Mouse (Mus musculus): ENCODE data around the gene Rgmb. TPM values are rescaled to one million over a fixed set of nuclear protein-coding genes. Genes with fewer than 3 reads are reported as not detected.
A peak's percentile ranks its signal among the peaks of the same experiment; 100 is the strongest.

Gene Rgmb
- polyA plus RNA-seq, 1 experiment = 13.8 TPM

- H3ac ChIP-seq (ENCODE audit: control insufficient read depth, insufficient read length) = no peak overlapping the region
- peaks cover 10% of the 10 kb centered on the region for H3K36me3 ChIP-seq (ENCODE audit: control insufficient read depth, insufficient read depth)
- TF ChIP-seq TCF12 (IDR thresholded peaks at IDR 0.05; ENCODE audit: insufficient read depth, poor library complexity, severe bottlenecking) (no peak), SRF (IDR thresholded peaks at IDR 0.05; ENCODE audit: control insufficient read depth, insufficient read length, low read depth) (no peak), POLR2A (IDR thresholded peaks at IDR 0.05; ENCODE audit: insufficient read length, low read depth) (no peak), E2F4 (IDR thresholded peaks at IDR 0.05; ENCODE audit: insufficient read depth) (no peak), TCF3 (IDR thresholded peaks at IDR 0.05; ENCODE audit: insufficient read length, low read depth) (no peak), REST (IDR thresholded peaks at IDR 0.05; ENCODE audit: insufficient read depth, insufficient read length) (no peak), MYOD1 (IDR thresholded peaks at IDR 0.05; ENCODE audit: control insufficient read depth in 1 of 3, insufficient read length in 2 of 3, low read depth in 2 of 3) (no peak), POLR2AphosphoS2 (IDR thresholded peaks at IDR 0.05; ENCODE audit: insufficient read length, low read depth) (no peak), MYOG (IDR thresholded peaks at IDR 0.05; ENCODE audit: control insufficient read depth in 1 of 3, insufficient read depth in 1 of 3, insufficient read length in 2 of 3, low read depth in 2 of 3) (no peak), CEBPB (IDR thresholded peaks at IDR 0.05; ENCODE audit: insufficient read depth, poor library complexity, severe bottlenecking) (no peak), MAX (IDR thresholded peaks at IDR 0.05; ENCODE audit: low read depth) (no peak), USF1 (IDR thresholded peaks at IDR 0.05; ENCODE audit: low read depth) (no peak)
- no peak overlapping the region for H3K4me2 ChIP-seq (ENCODE audit: low read depth)
- no peaks in the 10 kb centered on the region for H3K27me3 ChIP-seq (ENCODE audit: control insufficient read depth, insufficient read depth, insufficient read length)
- no peak overlapping the region for H3K4me3 ChIP-seq
- peaks cover 98% of the 10 kb centered on the region for H3K79me2 ChIP-seq (ENCODE audit: control insufficient read depth, insufficient read depth)
These were observed 15.4 kb downstream of the Rgmb start for GRCm38 (mm10) chr17:15815312-15816018.

- Histone ChIP-seq H3K36me3 (ENCODE audit: control insufficient read depth, insufficient read depth) (peaks cover 5% of the 10 kb centered on the region), H3K4me3 (no peak overlapping the region), H3K27me3 (ENCODE audit: control insufficient read depth, insufficient read depth, insufficient read length) (no peaks in the 10 kb centered on the region), H3ac (ENCODE audit: control insufficient read depth, insufficient read length) (no peak overlapping the region), H3K4me2 (ENCODE audit: low read depth) (no peak overlapping the region), H3K79me2 (ENCODE audit: control insufficient read depth, insufficient read depth) (peaks cover 98% of the 10 kb centered on the region)
- no peak for TF ChIP-seq MYOG (IDR thresholded peaks at IDR 0.05; ENCODE audit: control insufficient read depth in 1 of 3, insufficient read depth in 1 of 3, insufficient read length in 2 of 3, low read depth in 2 of 3)
- TF ChIP-seq MAX (IDR thresholded peaks at IDR 0.05; ENCODE audit: low read depth) = no peak
- TF ChIP-seq REST (IDR thresholded peaks at IDR 0.05; ENCODE audit: insufficient read depth, insufficient read length) = no peak
- TF ChIP-seq MYOD1 (IDR thresholded peaks at IDR 0.05; ENCODE audit: control insufficient read depth in 1 of 3, insufficient read length in 2 of 3, low read depth in 2 of 3) = no peak
- TF ChIP-seq POLR2AphosphoS2 (IDR thresholded peaks at IDR 0.05; ENCODE audit: insufficient read length, low read depth) = no peak
- TF ChIP-seq TCF12 (IDR thresholded peaks at IDR 0.05; ENCODE audit: insufficient read depth, poor library complexity, severe bottlenecking) = no peak
- TF ChIP-seq E2F4 (IDR thresholded peaks at IDR 0.05; ENCODE audit: insufficient read depth) = no peak
- TF ChIP-seq POLR2A (IDR thresholded peaks at IDR 0.05; ENCODE audit: insufficient read length, low read depth) = no peak
- TF ChIP-seq USF1 (IDR thresholded peaks at IDR 0.05; ENCODE audit: low read depth) = no peak
- TF ChIP-seq CEBPB (IDR thresholded peaks at IDR 0.05; ENCODE audit: insufficient read depth, poor library complexity, severe bottlenecking) = no peak
- no peak for TF ChIP-seq SRF (IDR thresholded peaks at IDR 0.05; ENCODE audit: control insufficient read depth, insufficient read length, low read depth)
- no peak for TF ChIP-seq TCF3 (IDR thresholded peaks at IDR 0.05; ENCODE audit: insufficient read length, low read depth)
These were observed 17.1 kb downstream of the Rgmb start for GRCm38 (mm10) chr17:15813658-15814212.

DNA sequence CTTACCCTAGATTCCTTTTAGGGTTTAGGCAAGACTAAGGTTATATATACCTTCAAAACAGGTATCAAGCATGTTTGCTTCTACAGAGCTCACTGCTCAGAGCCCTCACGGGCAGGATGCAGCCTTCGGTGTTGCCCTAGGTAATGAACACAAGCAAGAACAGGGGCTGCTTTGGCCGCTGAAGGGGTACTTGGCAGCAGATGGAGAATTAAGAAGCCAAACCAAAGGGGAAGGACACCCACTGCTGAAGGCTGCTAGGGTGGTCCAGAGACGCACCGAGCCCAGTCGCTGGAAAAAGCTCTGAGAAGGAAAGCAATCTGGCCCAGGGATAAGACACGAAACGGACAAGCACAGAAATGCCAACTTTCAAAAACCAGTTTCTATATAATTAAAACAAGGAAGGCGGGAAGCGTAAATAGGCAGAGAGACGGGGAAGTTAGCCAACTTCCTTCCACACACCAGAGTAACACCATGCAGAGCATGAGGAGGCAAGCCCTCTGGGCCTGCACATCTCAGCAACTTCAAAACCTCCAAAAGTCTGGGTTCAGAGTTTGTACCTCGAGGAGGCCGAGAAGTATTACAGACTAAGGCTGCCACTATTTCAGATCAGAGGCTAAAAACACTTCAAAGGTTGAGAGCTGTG lies 18.6 kb downstream of the Rgmb start:
- Histone ChIP-seq H3K79me2 (ENCODE audit: control insufficient read depth, insufficient read depth) (peaks cover 98% of the 10 kb centered on the region), H3ac (ENCODE audit: control insufficient read depth, insufficient read length) (no peak overlapping the region), H3K27me3 (ENCODE audit: control insufficient read depth, insufficient read depth, insufficient read length) (no peaks in the 10 kb centered on the region), H3K36me3 (ENCODE audit: control insufficient read depth, insufficient read depth) (peaks cover 5% of the 10 kb centered on the region), H3K4me3 (no peak overlapping the region), H3K4me2 (ENCODE audit: low read depth) (no peak overlapping the region)
- TF ChIP-seq POLR2A (IDR thresholded peaks at IDR 0.05; ENCODE audit: insufficient read length, low read depth) (no peak), USF1 (IDR thresholded peaks at IDR 0.05; ENCODE audit: low read depth) (no peak), CEBPB (IDR thresholded peaks at IDR 0.05; ENCODE audit: insufficient read depth, poor library complexity, severe bottlenecking) (no peak), REST (IDR thresholded peaks at IDR 0.05; ENCODE audit: insufficient read depth, insufficient read length) (no peak), MAX (IDR thresholded peaks at IDR 0.05; ENCODE audit: low read depth) (no peak), TCF12 (IDR thresholded peaks at IDR 0.05; ENCODE audit: insufficient read depth, poor library complexity, severe bottlenecking) (no peak), SRF (IDR thresholded peaks at IDR 0.05; ENCODE audit: control insufficient read depth, insufficient read length, low read depth) (no peak), MYOG (IDR thresholded peaks at IDR 0.05; ENCODE audit: control insufficient read depth in 1 of 3, insufficient read depth in 1 of 3, insufficient read length in 2 of 3, low read depth in 2 of 3) (no peak), E2F4 (IDR thresholded peaks at IDR 0.05; ENCODE audit: insufficient read depth) (no peak), POLR2AphosphoS2 (IDR thresholded peaks at IDR 0.05; ENCODE audit: insufficient read length, low read depth) (no peak), TCF3 (IDR thresholded peaks at IDR 0.05; ENCODE audit: insufficient read length, low read depth) (no peak), MYOD1 (IDR thresholded peaks at IDR 0.05; ENCODE audit: control insufficient read depth in 1 of 3, insufficient read length in 2 of 3, low read depth in 2 of 3) (no peak)

- peaks cover 88% of the 10 kb centered on the region for H3K79me2 ChIP-seq (ENCODE audit: control insufficient read depth, insufficient read depth)
- H3K36me3 ChIP-seq (ENCODE audit: control insufficient read depth, insufficient read depth) = peaks cover 20% of the 10 kb centered on the region
- H3K27me3 ChIP-seq (ENCODE audit: control insufficient read depth, insufficient read depth, insufficient read length) = no peaks in the 10 kb centered on the region
- no peak overlapping the region for H3K4me3 ChIP-seq
- H3ac ChIP-seq (ENCODE audit: control insufficient read depth, insufficient read length) = no peak overlapping the region
- no peak for TF ChIP-seq POLR2AphosphoS2 (IDR thresholded peaks at IDR 0.05; ENCODE audit: insufficient read length, low read depth)
- no peak for TF ChIP-seq TCF3 (IDR thresholded peaks at IDR 0.05; ENCODE audit: insufficient read length, low read depth)
- no peak for TF ChIP-seq CEBPB (IDR thresholded peaks at IDR 0.05; ENCODE audit: insufficient read depth, poor library complexity, severe bottlenecking)
- no peak for TF ChIP-seq MYOD1 (IDR thresholded peaks at IDR 0.05; ENCODE audit: control insufficient read depth in 1 of 3, insufficient read length in 2 of 3, low read depth in 2 of 3)
- no peak for TF ChIP-seq TCF12 (IDR thresholded peaks at IDR 0.05; ENCODE audit: insufficient read depth, poor library complexity, severe bottlenecking)
- no peak for TF ChIP-seq REST (IDR thresholded peaks at IDR 0.05; ENCODE audit: insufficient read depth, insufficient read length)
- TF ChIP-seq POLR2A (IDR thresholded peaks at IDR 0.05; ENCODE audit: insufficient read length, low read depth) = no peak
- TF ChIP-seq USF1 (IDR thresholded peaks at IDR 0.05; ENCODE audit: low read depth) = no peak
- TF ChIP-seq E2F4 (IDR thresholded peaks at IDR 0.05; ENCODE audit: insufficient read depth) = no peak
- no peak for TF ChIP-seq MYOG (IDR thresholded peaks at IDR 0.05; ENCODE audit: control insufficient read depth in 1 of 3, insufficient read depth in 1 of 3, insufficient read length in 2 of 3, low read depth in 2 of 3)
- no peak for TF ChIP-seq MAX (IDR thresholded peaks at IDR 0.05; ENCODE audit: low read depth)
- no peak for TF ChIP-seq SRF (IDR thresholded peaks at IDR 0.05; ENCODE audit: control insufficient read depth, insufficient read length, low read depth)
- peak overlapping the region; percentile 35 for H3K4me2 ChIP-seq (ENCODE audit: low read depth)
These were observed 20.9 kb downstream of the Rgmb start for GRCm38 (mm10) chr17:15809949-15810348.
